Mouse (Mus musculus): ENCODE measurements around the gene Adra1d. TPM values are rescaled to one million over a fixed set of nuclear protein-coding genes. Genes with fewer than 3 reads are reported as not detected.

The Adra1d gene
- polyA plus RNA-seq, 1 experiment, result not detected

DNA sequence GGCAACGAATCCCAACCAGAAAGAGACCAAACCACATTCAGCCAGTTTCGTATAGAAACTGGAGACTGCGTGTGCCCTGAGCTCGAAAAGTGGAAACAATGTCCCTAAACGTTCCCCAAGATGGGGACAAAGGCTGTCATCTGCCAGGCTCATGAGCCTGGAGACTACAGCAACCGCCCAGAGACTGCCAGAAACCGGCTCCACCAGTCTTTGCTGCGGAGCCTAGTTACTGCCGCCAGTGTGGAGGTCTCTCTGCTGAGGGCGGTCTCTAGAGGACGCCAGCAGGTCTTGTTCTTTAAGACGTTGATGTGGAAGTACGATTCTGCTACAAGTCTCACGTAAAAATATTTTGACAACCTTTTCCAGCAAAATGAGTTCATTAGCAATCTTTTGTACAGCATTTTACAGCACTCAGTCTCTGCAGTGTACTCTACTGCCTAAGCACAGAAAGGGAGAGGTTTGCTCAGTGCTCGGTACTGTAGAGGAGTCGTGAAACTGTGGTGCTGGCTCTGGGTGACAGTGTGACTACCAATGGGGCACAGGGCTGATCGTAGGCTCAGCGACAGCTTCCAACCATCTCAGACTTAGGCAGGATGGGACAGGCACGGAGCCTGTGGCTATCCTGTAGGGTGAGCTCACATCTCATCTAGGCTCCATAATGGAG is 15.2 kb downstream of the Adra1d start:
- TF ChIP-seq GATA1 (IDR thresholded peaks at IDR 0.05; ENCODE audit: low read length), result no peak

GRCm38 (mm10) chr2:131546308-131546700 is 15.8 kb downstream of the Adra1d start:
- TF ChIP-seq GATA1 (IDR thresholded peaks at IDR 0.05; ENCODE audit: low read length), result no peak

DNA sequence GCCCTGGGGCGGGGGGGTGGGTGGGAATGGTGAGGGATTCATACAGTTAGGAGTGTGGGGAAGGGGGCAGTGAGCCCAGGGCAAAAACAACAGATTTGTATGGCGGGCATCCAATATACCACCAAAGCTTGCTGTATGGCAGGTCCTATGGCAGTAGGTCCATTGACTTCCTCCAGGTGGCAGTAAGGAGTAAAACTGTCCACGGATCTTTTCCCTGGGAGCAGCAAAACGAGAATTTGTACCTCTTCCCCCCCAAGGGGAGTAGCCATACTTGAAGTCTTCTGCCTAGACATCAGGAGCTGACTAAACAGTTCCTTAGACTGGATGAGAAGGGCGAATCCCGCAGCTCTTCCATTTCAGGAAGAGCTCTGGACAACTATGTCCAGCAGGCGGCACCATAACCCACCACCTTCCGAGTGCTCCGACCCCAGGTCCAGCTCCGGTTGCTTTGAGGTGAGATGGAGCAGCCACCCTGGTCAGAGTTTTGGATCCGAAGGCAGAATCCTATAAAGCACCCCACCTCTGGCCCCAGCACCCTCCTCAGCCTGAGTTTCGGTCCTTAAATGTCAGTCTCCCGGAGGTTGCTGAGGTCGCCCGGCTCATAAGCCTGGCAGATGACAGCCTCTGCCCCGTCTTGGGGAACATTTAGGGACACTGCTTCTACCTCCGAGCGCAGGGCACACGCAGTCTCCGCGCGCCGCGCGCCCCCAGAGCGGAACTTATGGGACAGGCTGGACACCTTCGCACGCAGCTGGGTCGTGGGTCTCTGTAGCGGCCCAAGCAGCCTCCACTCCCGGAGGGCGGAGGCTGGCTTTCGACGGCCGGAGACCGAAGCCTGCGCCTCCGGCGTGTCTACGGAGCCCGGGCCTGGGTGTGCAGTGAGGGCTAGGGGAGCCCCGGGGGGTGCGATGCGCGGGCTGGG is 16.4 kb downstream of the Adra1d start:
- no peak for TF ChIP-seq GATA1 (IDR thresholded peaks at IDR 0.05; ENCODE audit: low read length)

GRCm38 (mm10) chr2:131542531-131542930 is 19.6 kb downstream of the Adra1d start:
- TF ChIP-seq GATA1 (IDR thresholded peaks at IDR 0.05; ENCODE audit: low read length), result no peak

DNA sequence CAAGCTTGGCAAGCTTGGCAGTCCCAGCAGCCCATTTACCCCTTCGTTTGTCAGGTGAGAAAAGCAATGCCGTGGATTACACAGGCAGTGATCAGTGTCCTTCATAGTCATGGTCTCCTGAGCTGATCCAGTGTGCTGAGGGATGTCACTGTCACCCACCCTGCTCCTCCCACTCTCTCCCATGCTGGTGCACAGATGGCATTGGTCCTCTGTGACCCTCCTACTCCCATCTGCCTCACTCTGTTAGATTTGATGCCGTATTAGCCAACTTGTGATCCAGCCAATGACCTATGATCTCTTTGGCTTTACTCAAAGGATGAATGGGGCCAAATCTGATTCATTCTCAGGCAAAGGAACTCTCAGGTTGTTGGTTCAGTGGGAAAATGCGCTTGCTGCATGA is 20.4 kb downstream of the Adra1d start:
- no peak for TF ChIP-seq GATA1 (IDR thresholded peaks at IDR 0.05; ENCODE audit: low read length)

DNA sequence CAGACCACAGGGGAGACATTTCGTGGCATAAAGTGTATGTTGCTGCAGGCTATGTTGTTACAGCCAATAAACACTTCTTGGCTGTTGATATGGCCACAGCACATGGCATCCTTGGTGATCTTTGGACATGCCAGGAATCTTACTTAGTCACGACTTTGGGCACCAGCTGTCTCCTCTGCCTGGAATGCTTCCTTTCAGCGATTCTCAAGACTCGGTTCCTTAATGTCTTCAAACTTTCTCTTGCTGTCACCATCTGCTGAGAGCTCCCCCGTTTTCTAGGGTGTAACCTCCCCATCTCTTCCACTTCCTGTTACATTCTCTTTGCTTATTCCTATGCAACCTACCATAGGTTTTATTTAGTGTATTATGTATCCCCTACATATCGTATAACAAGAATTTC is 22.3 kb downstream of the Adra1d start:
- TF ChIP-seq GATA1 (IDR thresholded peaks at IDR 0.05; ENCODE audit: low read length), result no peak

GRCm38 (mm10) chr2:131538341-131538740 is 23.7 kb downstream of the Adra1d start:
- no peak for TF ChIP-seq GATA1 (IDR thresholded peaks at IDR 0.05; ENCODE audit: low read length)

DNA sequence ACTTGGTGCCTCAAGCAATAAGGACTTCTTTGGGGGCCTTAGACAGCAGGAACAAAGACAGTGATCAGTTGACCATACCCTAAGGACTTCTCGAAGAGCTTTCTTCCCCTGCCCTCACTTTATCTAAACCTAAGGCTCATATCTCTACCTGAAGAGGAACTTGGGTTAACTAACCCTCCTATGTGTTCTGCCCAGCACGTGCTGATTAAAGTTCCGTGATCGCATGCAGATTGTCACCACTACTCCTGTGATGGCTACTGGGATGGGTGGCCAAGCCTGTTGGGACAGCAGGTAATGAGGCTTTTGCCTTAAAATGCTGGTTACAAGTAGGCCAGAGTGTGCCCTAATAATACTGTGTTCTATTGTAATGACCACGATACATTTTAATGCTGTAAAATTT is 26.9 kb downstream of the Adra1d start:
- TF ChIP-seq GATA1 (IDR thresholded peaks at IDR 0.05; ENCODE audit: low read length), result no peak

DNA sequence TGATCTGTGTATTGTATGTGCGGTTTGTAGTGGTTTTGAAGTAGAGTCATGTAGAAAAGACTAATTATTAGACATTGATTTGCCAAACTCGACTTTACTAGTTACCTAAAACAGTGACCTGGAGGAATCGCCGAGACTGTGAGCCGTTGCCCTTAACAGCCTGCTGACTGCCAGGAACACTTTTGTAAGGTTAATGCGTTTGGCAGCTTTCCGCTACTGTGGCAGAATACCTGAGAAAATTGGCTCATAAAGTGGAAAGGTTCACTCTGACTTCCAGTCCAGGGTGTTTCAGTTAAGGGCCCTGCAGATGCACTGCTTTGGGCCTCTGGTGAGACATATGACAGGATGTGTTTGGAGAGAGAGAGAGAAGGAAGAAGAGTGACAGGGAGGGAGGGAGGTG is 30.8 kb downstream of the Adra1d start:
- TF ChIP-seq GATA1 (IDR thresholded peaks at IDR 0.05; ENCODE audit: low read length), result no peak

GRCm38 (mm10) chr2:131530623-131531008 is 31.5 kb downstream of the Adra1d start:
- TF ChIP-seq GATA1 (IDR thresholded peaks at IDR 0.05; ENCODE audit: low read length), result no peak

DNA sequence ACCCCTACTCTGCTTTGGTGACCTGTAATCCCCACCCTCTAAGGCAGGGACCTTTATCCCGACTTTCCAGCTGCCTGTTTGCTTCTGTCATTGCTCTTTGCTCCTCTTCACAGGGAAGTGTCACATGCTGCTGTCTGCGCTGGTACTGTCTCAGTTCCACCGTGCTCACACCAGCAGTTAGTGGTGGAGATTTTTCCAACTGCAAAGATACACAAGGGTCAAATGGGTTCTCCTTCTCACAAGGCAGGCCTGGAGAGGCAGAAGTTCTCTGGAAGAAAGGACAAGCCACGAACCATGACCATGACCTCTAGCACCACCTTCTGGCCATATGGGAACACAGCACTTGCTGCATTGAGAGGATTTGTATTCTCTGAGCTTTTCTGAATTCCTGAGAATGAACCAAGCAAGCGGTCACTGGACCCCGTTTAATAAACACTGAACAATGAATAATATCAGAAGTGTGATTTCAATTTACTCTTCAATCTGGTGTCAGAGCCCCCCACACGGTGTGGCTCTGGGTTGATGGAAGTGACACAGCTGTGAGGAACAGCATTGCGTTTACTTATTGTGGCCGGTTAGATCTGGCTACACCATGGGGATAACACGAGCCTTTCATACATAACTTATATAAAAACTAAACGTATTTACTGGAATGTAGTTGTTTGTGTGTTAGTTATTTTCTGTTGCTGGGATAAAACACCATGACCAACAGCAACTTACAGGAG is 32.0 kb downstream of the Adra1d start:
- no peak for TF ChIP-seq GATA1 (IDR thresholded peaks at IDR 0.05; ENCODE audit: low read length)

DNA sequence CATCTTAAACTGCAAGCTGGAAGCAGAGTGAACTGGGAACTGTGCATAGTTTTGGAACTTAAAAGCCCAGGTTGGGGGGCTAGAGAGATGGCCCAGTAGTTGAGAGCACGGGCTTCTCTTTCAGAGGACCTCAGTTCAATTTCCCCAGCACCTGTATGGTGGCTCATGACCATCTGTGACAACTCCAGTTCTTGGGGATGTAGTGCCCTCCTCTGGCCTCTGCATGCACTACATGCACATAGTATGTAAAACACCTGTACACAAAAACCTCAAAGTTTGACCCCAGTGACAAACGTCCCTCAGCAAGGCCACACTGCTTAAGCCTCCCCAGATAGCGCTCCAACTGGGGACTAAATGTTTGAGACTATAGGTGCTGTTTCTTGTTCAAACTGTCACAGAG is 35.0 kb downstream of the Adra1d start:
- TF ChIP-seq GATA1 (IDR thresholded peaks at IDR 0.05; ENCODE audit: low read length), result no peak

- no peak for TF ChIP-seq GATA1 (IDR thresholded peaks at IDR 0.05; ENCODE audit: low read length)
Observed at GRCm38 (mm10) chr2:131520743-131521142, 41.3 kb downstream of the Adra1d start.

- TF ChIP-seq GATA1 (IDR thresholded peaks at IDR 0.05; ENCODE audit: low read length), result no peak
Observed at GRCm38 (mm10) chr2:131518790-131519189, 43.3 kb downstream of the Adra1d start.

- TF ChIP-seq GATA1 (IDR thresholded peaks at IDR 0.05; ENCODE audit: low read length), result no peak
Observed at GRCm38 (mm10) chr2:131517550-131517949, 44.5 kb downstream of the Adra1d start.

GRCm38 (mm10) chr2:131514055-131514621 is 47.9 kb downstream of the Adra1d start:
- TF ChIP-seq GATA1 (IDR thresholded peaks at IDR 0.05; ENCODE audit: low read length), result no peak

Measured in G1E-ER4 (cell line).